Mouse (Mus musculus) 3T3-L1 (cell line): Measurements from ENCODE around the gene Cyp2d40.
"Not testable (repeated sequence)": the region's sequence is repeated elsewhere in the genome, so short reads cannot be mapped to it uniquely, and the experiment has no call there.

Source experiments
- DNase-seq: peaks from one replicate; pipeline ENCODE4 v3.0.0-alpha.2; 2015; ENCODE audit warnings: low read depth, low spot score

Cyp2d40 gene

GRCm38 (mm10) chr15:82763631-82764420, at the start of gene Cyp2d40:
TSS of gene Cyp2d40 (minus strand) at chr15:82764183.
- DNase-seq: no peak

GRCm38 (mm10) chr15:82810556-82810955, 46.6 kb upstream of the Cyp2d40 start:
- DNase-seq: no peak

GRCm38 (mm10) chr15:82809511-82809910, 45.5 kb upstream of the Cyp2d40 start:
- no peak for DNase-seq

- DNase-seq: no peak
Observed at GRCm38 (mm10) chr15:82806969-82807763, 43.2 kb upstream of the Cyp2d40 start.

- peak; percentile 88 for DNase-seq
Observed at GRCm38 (mm10) chr15:82804708-82805639, 41.0 kb upstream of the Cyp2d40 start.

- DNase-seq: no peak
Observed at GRCm38 (mm10) chr15:82795936-82796440, 32.0 kb upstream of the Cyp2d40 start.

- no peak for DNase-seq
Observed at GRCm38 (mm10) chr15:82794277-82794676, 30.3 kb upstream of the Cyp2d40 start, which contains the start of gene Cyp2d26. TSS of gene Cyp2d26 (minus strand) at chr15:82794294.

- no peak for DNase-seq
Observed at GRCm38 (mm10) chr15:82793868-82794267, 29.9 kb upstream of the Cyp2d40 start.

GRCm38 (mm10) chr15:82793454-82793853, 29.5 kb upstream of the Cyp2d40 start:
- no peak for DNase-seq

GRCm38 (mm10) chr15:82792566-82792965, 28.6 kb upstream of the Cyp2d40 start:
- DNase-seq: no peak

GRCm38 (mm10) chr15:82784581-82784980, 20.6 kb upstream of the Cyp2d40 start:
- DNase-seq: no peak

- DNase-seq: no peak
Observed at GRCm38 (mm10) chr15:82783800-82784199, 19.8 kb upstream of the Cyp2d40 start.

- not testable (repeated sequence) for DNase-seq
Observed at GRCm38 (mm10) chr15:82777856-82778255, 13.9 kb upstream of the Cyp2d40 start.

- DNase-seq: no peak
Observed at GRCm38 (mm10) chr15:82765943-82766342, 2.0 kb upstream of the Cyp2d40 start.

GRCm38 (mm10) chr15:82764881-82765280, 898 bp upstream of the Cyp2d40 start:
- no peak for DNase-seq

GRCm38 (mm10) chr15:82748141-82748540, 15.8 kb downstream of the Cyp2d40 start:
- DNase-seq: no peak

GRCm38 (mm10) chr15:82747516-82747915, 16.5 kb downstream of the Cyp2d40 start:
- DNase-seq: no peak

GRCm38 (mm10) chr15:82733331-82733925, 30.6 kb downstream of the Cyp2d40 start:
- not testable (repeated sequence) for DNase-seq
